Mouse (Mus musculus) heart, embryonic 11.5 days (tissue): ENCODE results near the gene Arxes2. TPM values are rescaled to one million over a fixed set of nuclear protein-coding genes. Genes with fewer than 3 reads are reported as not detected.
"Not testable (repeated sequence)": the region's sequence is repeated elsewhere in the genome, so short reads cannot be mapped to it uniquely, and the experiment has no call there.

Experiments used
- ATAC-seq: fragments of 200-750 bp; cut with Nextera tagmentation; replicated peaks from 2 replicates; pipeline ENCODE4 v1.8.0; 2017; ENCODE audit warnings: moderate library complexity; ENCODE audit not compliant: insufficient number of reproducible peaks, low FRiP score, low TSS enrichment
- H3K27ac ChIP-seq: fragments of 300-500 bp; sonication (generic); 2 replicates; pipeline ENCODE4 v1.5.1; 2014; ENCODE audit warnings: mild to moderate bottlenecking, low read depth, low read length
- H3K27me3 ChIP-seq: fragments of 300-500 bp; sonication (generic); 2 replicates; pipeline ENCODE4 v1.6.1; 2014; ENCODE audit warnings: mild to moderate bottlenecking, low read length, mixed read lengths; ENCODE audit not compliant: control insufficient read depth, insufficient read depth
- H3K36me3 ChIP-seq: fragments of 300-500 bp; sonication (generic); 2 replicates; pipeline ENCODE4 v1.6.1; 2014; ENCODE audit warnings: mild to moderate bottlenecking, low read length, moderate library complexity, mixed read lengths; ENCODE audit not compliant: control insufficient read depth, insufficient read depth
- H3K4me1 ChIP-seq: fragments of 300-500 bp; sonication (generic); 2 replicates; pipeline ENCODE4 v1.6.1; 2014; ENCODE audit warnings: low read length; ENCODE audit not compliant: control insufficient read depth, insufficient read depth
- H3K4me2 ChIP-seq: fragments of 300-500 bp; sonication (generic); 2 replicates; pipeline ENCODE4 v1.6.1; 2014; ENCODE audit warnings: mild to moderate bottlenecking, moderate library complexity
- H3K4me3 ChIP-seq: fragments of 300-500 bp; sonication (generic); 2 replicates; pipeline ENCODE4 v1.5.1; 2014; ENCODE audit warnings: low read depth, low read length
- H3K9ac ChIP-seq: fragments of 300-500 bp; sonication (generic); 2 replicates; pipeline ENCODE4 v1.6.1; 2014; ENCODE audit warnings: mild to moderate bottlenecking, low read depth, low read length, moderate library complexity
- H3K9me3 ChIP-seq: fragments of 300-500 bp; sonication (generic); replicated peaks from 2 replicates; pipeline ENCODE4 v1.6.1; 2016; ENCODE audit warnings: low read length; ENCODE audit not compliant: control insufficient read depth
- WGBS: fragments of 180-500 bp; shearing (Covaris S2); extraction: QIAGEN DNeasy Blood & Tissue Kit; methylation state at CpG from one replicate; pipeline ENCODE4 v1.1.7; 2014; ENCODE audit not compliant: insufficient replicate concordance; 5-methylcytosine and 5-hydroxymethylcytosine counted together
- polyA plus RNA-seq: library from polyadenylated mRNA; unstranded; fragments of >200 nt; fragmentation: Nextera tagmentation; extraction: Ambion mirVana; gene quantifications from 2 replicates; pipeline ENCODE4 v1.2.1, GENCODE M21; 2014

Arxes2 gene
- polyA plus RNA-seq, result 91.8 and 97.4 TPM in 2 replicates

GRCm38 (mm10) chrX:135993664-135994119 is at the start of gene Arxes2:
Gene Arxes2, plus strand, starts transcription at chrX:135993824.
- H3K4me2 ChIP-seq, result peak within 1 kb of the TSS; percentile 52

GRCm38 (mm10) chrX:135948699-135949437 is 44.8 kb upstream of the Arxes2 start:
- Histone ChIP-seq H3K9me3 (no peaks in the 10 kb centered on the region), H3K36me3 (no peaks in the 10 kb centered on the region), H3K27ac (no peak overlapping the region), H3K9ac (no peak overlapping the region), H3K4me2 (no peak overlapping the region), H3K4me1 (no peaks in the 10 kb centered on the region), H3K4me3 (no peak overlapping the region), H3K27me3 (no peaks in the 10 kb centered on the region)
- 71% methylated on average over 1 of the region's 1 CpGs for WGBS
- ATAC-seq, result no peak

More at GRCm38 (mm10) chrX:135993664-135994119, at the start of gene Arxes2:
- H3K4me1 ChIP-seq, H3K27me3 ChIP-seq, H3K9me3 ChIP-seq, H3K27ac ChIP-seq, H3K9ac ChIP-seq, H3K36me3 ChIP-seq: not testable (repeated sequence)
- peak within 1 kb of the TSS; percentile 21; the same call in 1 of the 2 replicates for H3K4me3 ChIP-seq
- WGBS, result 10% methylated on average over 8 of the region's 39 CpGs
- peak; percentile 85 for ATAC-seq

GRCm38 (mm10) chrX:135956988-135957690 is 36.5 kb upstream of the Arxes2 start:
- Histone ChIP-seq H3K9ac (no peak overlapping the region), H3K27ac (no peak overlapping the region), H3K4me2 (no peak overlapping the region), H3K4me3 (no peak overlapping the region), H3K36me3 (no peaks in the 10 kb centered on the region), H3K27me3 (no peaks in the 10 kb centered on the region), H3K4me1 (no peaks in the 10 kb centered on the region), H3K9me3 (no peaks in the 10 kb centered on the region)
- 63% methylated on average over 1 of the region's 1 CpGs for WGBS
- no peak for ATAC-seq

GRCm38 (mm10) chrX:135957691-135958081 is 35.9 kb upstream of the Arxes2 start:
- H3K9me3 ChIP-seq, result no peaks in the 10 kb centered on the region
- no peak overlapping the region for H3K9ac ChIP-seq
- H3K27ac ChIP-seq, result no peak overlapping the region
- 74% methylated on average over 2 of the region's 2 CpGs for WGBS
- H3K36me3 ChIP-seq, result no peaks in the 10 kb centered on the region
- no peaks in the 10 kb centered on the region for H3K4me1 ChIP-seq
- no peak for ATAC-seq
- H3K4me3 ChIP-seq, result no peak overlapping the region
- H3K27me3 ChIP-seq, result no peaks in the 10 kb centered on the region
- no peak overlapping the region for H3K4me2 ChIP-seq

- ATAC-seq, result no peak
- 0 out of 2 replicates have a peak overlapping the region, but pooled peaks have one; percentile 15 for H3K27ac ChIP-seq
- no peaks in the 10 kb centered on the region for H3K36me3 ChIP-seq
- H3K4me1 ChIP-seq, result no peaks in the 10 kb centered on the region
- H3K27me3 ChIP-seq, result no peaks in the 10 kb centered on the region
- 58% methylated on average over 7 of the region's 7 CpGs for whole genome bisulfite sequencing
- no peak overlapping the region for H3K4me2 ChIP-seq
- no peaks in the 10 kb centered on the region for H3K9me3 ChIP-seq
- H3K4me3 ChIP-seq, result no peak overlapping the region
- no peak overlapping the region for H3K9ac ChIP-seq
Observed at GRCm38 (mm10) chrX:135958589-135959225, 34.9 kb upstream of the Arxes2 start.

- no peaks in the 10 kb centered on the region for H3K9me3 ChIP-seq
- H3K27me3 ChIP-seq, result no peaks in the 10 kb centered on the region
- WGBS, result 31% methylated on average over 4 of the region's 4 CpGs
- 0 out of 2 replicates have a peak overlapping the region, but pooled peaks have one; percentile 29 for H3K27ac ChIP-seq
- H3K4me3 ChIP-seq, result no peak overlapping the region
- ATAC-seq, result no peak
- no peak overlapping the region for H3K4me2 ChIP-seq
- no peaks in the 10 kb centered on the region for H3K4me1 ChIP-seq
- H3K36me3 ChIP-seq, result no peaks in the 10 kb centered on the region
- no peak overlapping the region for H3K9ac ChIP-seq
Observed at GRCm38 (mm10) chrX:135959536-135959935, 34.1 kb upstream of the Arxes2 start.

GRCm38 (mm10) chrX:135962342-135962741 is 31.3 kb upstream of the Arxes2 start:
- Histone ChIP-seq H3K27ac (no peak overlapping the region), H3K4me1 (no peaks in the 10 kb centered on the region), H3K9ac (no peak overlapping the region), H3K36me3 (no peaks in the 10 kb centered on the region), H3K4me2 (no peak overlapping the region), H3K27me3 (no peaks in the 10 kb centered on the region), H3K4me3 (no peak overlapping the region), H3K9me3 (no peaks in the 10 kb centered on the region)
- 71% methylated on average over 2 of the region's 2 CpGs for WGBS
- ATAC-seq, result no peak

GRCm38 (mm10) chrX:135963130-135963529 is 30.5 kb upstream of the Arxes2 start:
- ATAC-seq, result no peak

More at GRCm38 (mm10) chrX:135963130-135963529, 30.5 kb upstream of the Arxes2 start:
- H3K4me2 ChIP-seq, result no peak overlapping the region
- no peaks in the 10 kb centered on the region for H3K36me3 ChIP-seq
- no peak overlapping the region for H3K27ac ChIP-seq
- no peaks in the 10 kb centered on the region for H3K4me1 ChIP-seq
- no peak overlapping the region for H3K9ac ChIP-seq
- no peaks in the 10 kb centered on the region for H3K27me3 ChIP-seq
- 46% methylated on average over 6 of the region's 6 CpGs for WGBS
- H3K4me3 ChIP-seq, result no peak overlapping the region
- no peaks in the 10 kb centered on the region for H3K9me3 ChIP-seq
